Mouse (Mus musculus) adrenal gland, postnatal 36 days (tissue): Measurements from ENCODE around the gene Prdm16. TPM values are rescaled to one million over a fixed set of nuclear protein-coding genes. Genes with fewer than 3 reads are reported as not detected.

Experiments used
- DNase-seq, 2 experiments: peaks; one replicate each; pipeline ENCODE4 v3.0.0; 2021; ENCODE audit warnings: mixed read lengths in 1 of 2
- long read RNA-seq, 2 experiments: library from polyadenylated mRNA; stranded (forward); transcript quantifications; one replicate each; pipeline ENCODE4 v2.0.0; 2021; ENCODE audit warnings: borderline sequencing depth in 2 of 2
- total RNA-seq, 2 experiments: library from RNA; stranded (reverse); gene quantifications; 2 replicates each; pipeline ENCODE4 v1.2.3; 2021

The Prdm16 gene
- 1 to 10 TPM; 4.2 to 6.4 TPM for total RNA-seq
- long read RNA-seq, experiment 1, partial matches to known transcripts, result 1 of 5 reads
- long read RNA-seq, experiment 1, other reads (novel, unspliced or antisense), result 4 of 5 reads
- long read RNA-seq, experiment 2, partial matches to known transcripts, result 0 of 4 reads
- long read RNA-seq, experiment 2, other reads (novel, unspliced or antisense), result 4 of 4 reads

- DNase-seq, result peak; percentile 23 to 35
Observed at GRCm38 (mm10) chr4:154636721-154637311, at the start of gene Prdm16. Prdm16 (minus strand) TSS chr4:154636873.

GRCm38 (mm10) chr4:154683068-154683752 lies 46.5 kb upstream of the Prdm16 start:
- no peak for DNase-seq

DNA sequence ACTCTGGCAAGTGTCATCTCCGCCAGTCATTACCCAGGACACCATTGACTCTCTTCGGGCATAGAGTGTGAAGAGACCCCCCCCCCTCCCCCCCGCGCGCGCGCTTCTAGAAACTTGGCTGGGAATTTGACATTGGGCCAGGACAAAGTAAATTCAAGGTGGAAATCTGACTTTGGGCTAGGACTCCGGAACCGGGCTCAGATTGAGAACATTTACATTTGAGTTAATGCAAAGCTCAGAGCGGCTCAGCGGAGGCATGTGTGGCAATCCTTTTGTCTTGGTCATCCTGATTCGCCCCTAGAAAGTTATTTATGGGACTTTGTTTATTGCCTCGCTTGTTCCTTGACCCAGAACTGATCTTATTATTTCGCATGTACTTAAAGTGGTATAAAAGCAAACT lies 45.6 kb upstream of the Prdm16 start:
- no peak for DNase-seq

DNA sequence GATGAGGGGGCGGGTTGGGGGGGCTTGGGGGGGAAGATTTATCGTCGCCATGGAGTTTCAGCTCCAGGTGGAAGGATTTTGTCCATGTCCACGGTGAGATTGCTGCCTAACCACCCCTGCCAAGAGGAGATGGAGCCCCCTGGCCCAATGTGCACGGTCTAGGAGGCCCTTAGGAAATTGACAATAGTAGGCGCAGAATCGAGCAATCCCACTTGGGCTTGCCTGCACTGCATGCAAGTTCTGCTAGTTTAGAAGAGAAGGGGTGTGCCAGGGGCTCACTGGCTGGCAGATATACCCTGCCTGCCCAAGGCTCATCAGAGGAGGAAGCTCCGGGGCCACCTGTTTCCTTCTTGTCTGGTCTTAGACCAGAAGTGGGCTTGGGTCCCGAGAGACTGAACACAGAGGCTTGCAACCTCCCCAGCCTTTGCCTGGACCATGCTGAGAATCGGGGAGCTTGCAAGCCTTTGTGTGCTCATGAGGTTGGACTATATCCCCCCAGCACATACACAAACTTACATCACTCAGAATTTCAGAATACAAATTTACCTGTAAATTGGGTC lies 38.8 kb upstream of the Prdm16 start:
- no peak for DNase-seq

- DNase-seq, result no peak
Observed at GRCm38 (mm10) chr4:154674966-154675365, 38.3 kb upstream of the Prdm16 start.

GRCm38 (mm10) chr4:154674541-154674940 lies 37.9 kb upstream of the Prdm16 start:
- DNase-seq, result peak; percentile 54 to 62

DNA sequence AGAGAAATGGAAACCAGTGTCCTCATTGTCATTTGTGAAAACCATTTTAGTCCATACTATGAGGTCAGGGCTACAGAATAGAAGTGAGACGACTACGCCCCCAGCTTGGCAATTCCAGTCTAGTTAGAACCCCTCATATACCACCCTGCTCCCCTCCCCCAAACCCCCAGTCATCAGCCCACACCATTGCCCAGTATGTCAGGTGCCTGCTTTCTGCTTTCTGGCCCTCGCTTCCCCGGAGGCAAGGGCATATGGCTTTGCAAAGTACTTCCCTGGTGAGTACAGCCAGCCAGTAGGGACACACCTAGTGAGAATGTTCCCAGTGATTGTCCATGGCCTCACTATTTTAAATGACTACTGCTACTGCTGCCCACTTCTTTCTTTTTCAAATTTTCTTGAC lies 37.3 kb upstream of the Prdm16 start:
- DNase-seq, result no peak

- no peak for DNase-seq
Observed at GRCm38 (mm10) chr4:154672027-154672426, 35.4 kb upstream of the Prdm16 start.

GRCm38 (mm10) chr4:154671232-154671912 lies 34.7 kb upstream of the Prdm16 start:
- no peak for DNase-seq

DNA sequence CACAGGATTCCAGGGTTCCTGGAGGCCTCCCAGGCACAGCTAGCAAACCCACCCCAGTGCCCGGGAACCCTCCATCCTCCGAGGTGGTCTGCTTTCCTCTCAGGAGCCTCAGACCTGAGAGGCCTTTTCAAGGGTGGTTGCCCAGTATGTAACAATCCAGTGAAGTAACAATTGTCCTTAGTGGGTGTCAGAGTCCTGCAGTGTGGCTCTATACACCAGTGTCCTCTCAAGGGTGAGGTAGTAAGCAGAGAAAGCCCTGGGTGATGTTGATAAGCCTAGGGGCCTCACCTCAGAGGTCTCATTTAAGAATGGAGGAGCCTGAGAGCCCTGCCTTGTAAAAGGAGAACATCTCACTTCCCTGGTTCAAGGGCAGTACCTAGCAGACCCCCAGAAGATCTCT lies 31.1 kb upstream of the Prdm16 start, which contains the start of gene Actrt2:
Gene Actrt2, minus strand, starts transcription at position 101 of the 400 bp plus-strand sequence.
- no peak for DNase-seq

DNA sequence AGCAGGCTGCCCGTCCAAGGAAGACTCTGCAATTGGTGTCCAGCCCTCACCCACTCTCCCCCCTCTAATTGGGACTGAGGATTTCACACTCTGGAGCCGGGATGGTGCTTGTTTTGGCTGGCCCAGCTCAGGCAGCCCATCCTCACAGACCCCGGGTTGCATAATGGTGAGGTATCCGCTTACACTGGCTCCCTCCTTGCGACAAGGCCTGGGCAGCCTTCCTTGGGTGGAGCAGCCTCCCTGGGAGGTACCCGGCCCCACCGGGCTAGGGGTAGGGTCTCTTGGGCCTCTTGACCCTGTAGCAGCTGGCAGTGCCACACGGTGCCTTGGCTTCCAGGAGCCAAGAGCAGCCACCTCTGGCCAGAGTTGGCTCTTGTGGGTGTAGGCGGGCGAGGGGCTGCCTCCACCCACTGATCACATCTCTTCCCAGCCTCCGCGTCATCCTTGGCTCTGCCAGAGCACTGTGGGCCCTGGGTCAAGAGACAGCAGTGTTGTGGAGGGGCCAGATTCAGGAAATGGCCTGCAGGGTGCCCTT lies 26.1 kb upstream of the Prdm16 start:
- DNase-seq, result peak; percentile 7 to 40

GRCm38 (mm10) chr4:154661256-154661655 lies 24.6 kb upstream of the Prdm16 start:
- DNase-seq, result no peak

DNA sequence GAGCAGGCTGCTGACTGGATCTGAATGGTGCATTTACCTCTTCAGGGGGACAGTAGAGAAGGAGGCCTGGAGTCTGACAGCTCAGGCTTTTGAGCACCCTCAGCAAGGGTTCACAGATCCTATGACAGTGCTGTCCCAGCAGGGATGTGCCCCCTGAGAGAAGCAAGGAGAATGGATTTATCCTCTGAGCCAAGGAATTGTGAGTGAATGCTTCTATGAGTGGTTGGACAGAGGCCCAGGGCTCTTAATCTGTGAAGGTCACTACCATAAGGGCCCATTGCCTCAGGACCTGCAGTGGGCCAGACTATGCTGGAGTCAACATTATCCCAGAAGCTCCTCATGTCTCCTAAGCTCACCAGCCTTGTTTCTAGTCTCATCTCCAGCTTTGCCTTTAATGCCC lies 23.4 kb upstream of the Prdm16 start:
- no peak for DNase-seq

DNA sequence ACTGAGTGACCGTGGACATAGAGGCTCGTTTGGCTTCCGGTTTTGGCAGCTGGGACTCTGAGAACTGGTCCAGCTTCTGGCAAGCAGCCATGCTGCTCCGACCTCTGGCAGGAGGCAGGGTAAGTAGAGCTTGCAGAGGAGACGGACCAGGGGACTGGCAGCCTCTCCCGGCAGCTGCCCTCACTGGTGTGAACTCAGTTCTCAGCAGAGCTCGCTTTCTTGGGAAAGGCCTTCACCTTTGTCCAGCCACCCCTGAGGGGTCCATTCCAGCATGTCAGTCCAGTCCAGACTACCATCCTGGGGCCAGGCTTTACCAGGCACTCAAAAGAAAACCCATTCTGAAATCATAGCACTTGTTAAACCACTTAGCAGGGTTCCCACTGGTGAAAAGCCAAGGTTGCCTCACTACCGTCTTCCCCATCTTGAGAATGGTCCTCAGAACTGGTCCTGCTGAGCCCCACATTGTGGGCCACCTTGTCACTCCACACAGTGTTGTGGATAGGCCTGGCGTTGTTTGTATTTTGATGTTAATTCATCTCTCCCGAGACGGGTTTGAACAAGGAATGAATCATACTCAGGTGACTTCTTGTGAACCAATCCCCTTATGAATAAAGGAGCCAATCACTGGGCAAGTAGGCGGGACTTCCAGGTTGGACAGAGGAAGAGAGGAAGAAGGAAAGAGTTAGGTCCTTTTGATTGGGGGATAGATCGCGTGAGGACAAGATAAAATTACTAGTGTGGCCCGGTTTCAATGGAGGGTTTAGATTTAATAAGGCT lies 18.6 kb upstream of the Prdm16 start:
- peak; percentile 14 to 66 for DNase-seq

DNA sequence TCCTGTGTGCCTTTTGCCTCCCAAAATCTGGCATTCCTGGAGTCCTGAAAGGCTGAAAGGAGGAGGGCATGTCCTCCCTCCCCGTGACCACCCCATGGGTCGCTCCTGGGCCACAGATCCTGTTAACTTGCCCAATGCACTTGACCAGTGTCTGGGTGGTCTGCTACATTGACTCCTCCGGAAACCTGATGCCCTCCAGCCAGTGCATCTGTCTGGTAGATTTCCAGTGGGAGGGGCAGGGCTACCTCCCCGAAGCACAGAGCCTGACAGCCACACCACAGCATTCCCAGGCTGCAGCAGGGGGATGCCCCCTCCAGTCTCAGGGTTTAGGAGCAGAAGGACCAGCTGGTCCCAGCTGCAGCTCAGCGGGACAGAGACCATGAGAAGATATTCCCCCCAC lies 15.8 kb upstream of the Prdm16 start:
- no peak for DNase-seq

DNA sequence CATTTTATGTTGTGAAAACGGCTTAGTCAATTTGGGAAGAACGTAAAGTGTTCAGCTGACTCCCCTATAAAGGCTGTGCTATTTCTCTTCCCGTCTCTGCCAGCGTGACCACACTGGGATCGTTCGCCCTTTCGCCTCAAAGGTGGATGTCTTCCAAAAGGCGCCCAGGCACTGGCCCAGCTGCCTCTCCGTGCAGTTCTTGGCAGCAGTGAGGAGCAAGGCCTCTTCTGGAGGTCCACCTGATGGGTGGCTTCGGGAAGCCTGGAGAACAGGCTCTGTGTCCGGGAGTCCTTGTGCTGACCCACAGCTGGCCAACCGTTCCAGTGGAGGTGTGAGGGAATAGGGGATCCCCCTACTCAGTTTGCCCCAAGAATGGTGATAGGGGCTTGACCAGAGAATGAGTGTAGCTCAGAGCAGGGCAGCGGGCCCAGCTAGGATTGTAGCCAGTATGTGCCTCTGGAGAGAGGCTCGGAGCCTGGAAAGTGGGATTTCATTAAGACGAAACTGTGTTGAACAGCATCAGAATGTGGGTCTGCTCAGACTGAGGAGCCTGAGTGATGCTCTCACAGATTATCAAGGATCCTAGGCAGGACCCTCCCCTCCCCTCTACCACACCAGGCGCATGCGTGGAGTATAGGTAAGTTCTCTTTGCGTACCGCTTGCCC lies 12.5 kb upstream of the Prdm16 start:
- peak; percentile 6 to 44 for DNase-seq

DNA sequence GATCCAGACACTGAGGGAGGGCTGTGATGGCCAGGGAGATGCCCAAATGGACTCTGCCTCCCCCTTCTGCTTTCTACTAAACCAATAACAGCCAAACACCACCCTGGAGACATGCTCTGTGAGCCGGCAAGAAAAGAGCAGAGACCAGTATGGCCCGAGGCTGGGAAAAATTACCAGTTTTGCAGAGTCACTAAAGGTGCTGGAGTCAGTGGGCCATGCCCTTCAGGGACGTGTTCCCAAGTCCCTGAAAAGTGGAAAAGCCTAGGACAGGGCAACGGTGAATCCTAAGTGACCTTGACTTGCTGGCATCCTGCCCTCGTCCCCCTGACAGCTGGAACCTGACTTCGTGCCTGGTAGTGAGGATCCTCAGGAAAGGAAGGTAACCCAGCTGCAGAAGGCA lies 5.8 kb upstream of the Prdm16 start:
- no peak for DNase-seq

DNA sequence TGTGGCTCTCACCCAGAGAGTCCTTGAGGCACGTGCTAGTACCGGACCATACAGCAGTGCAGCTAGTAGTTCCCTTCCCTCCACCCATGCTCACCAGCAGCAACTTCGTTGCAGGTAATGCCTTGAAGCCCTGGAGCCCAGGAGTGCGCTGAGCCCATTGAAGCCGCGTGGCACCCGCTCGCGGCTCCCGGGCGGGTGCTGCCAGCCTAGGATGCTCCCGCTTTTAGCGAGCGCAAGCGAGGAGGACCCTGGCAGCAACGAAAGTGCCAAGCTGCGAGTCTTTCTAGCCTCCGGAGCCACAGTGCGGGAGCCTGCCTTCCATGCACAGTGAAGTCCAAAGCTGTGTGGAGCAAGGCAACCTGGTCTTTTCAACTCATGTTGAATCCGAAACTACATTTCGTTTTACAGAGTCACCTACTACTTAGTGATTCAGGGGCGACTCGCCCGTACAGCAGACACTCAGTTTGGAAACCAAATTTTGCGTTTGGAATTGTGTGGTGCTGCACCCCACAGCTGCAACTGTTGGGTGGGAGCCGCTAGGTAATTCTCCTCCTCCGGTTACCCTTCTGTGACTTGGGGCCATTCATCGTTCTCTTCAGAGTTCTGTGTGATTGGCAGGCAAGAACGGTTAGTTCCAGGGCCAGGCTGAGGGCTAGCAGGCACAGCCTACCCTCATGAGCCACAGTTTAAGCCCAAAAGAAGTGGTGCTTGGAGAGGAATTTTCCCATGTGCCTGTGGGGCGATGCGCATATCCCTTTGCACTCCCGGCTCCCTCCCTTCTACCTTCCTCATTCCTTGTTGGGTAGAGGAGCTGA lies 4.8 kb upstream of the Prdm16 start:
- DNase-seq, result no peak

GRCm38 (mm10) chr4:154640443-154641295 lies 4.0 kb upstream of the Prdm16 start:
- no peak for DNase-seq
